10 mouse cellular contexts compared by ENCODE assay signal in the genomic region with DNA sequence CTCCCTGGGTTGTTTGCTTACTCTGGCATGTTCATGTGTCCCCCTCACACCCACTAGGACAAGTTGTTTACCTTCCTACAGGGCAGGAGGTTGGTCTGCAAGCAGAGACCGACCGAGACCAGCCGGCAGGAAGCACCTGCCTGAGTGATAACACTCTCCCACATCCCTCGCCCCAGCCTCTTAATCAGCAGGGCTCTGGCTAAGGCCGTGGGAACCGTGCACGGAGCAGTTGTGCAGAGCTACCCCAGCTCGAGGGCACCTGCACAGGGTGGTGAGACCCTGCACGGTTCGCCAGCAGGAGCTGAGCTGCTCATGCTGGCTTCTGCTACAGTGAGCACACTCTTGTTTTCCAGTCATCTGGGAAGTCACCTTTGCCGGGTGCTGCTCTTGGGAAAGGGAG. TPM values are rescaled to one million over a fixed set of nuclear protein-coding genes. Genes with fewer than 3 reads are reported as not detected.
DNase-seq lines count a peak whose midpoint lies in the region; ATAC-seq and TF ChIP-seq lines count a peak whose summit lies in the region.
"Had no signal": no experiment of that assay in that cellular context is flagged by ENCODE, and none has a peak within 500 bp of the region (broad histone marks: within the 10 kb centered on the region; RNA-seq: fewer than 3 reads in every experiment).

No protein-coding gene starts in this region.

- H3K4me2 ChIP-seq in liver, embryonic 15.5 days: 0 out of 2 replicates have a peak overlapping the region, but pooled peaks have one; percentile 35

- peaks cover 15% of the 10 kb centered on the region for H3K4me1 ChIP-seq in heart, adult 2 months (ENCODE audit: control insufficient read depth, insufficient read depth, low read length)
- H3K4me1 ChIP-seq in liver, embryonic 15.5 days (replicated peaks): peaks cover 19% of the 10 kb centered on the region

- peak; percentile 90; the same call in 1 of the 2 replicates for TF ChIP-seq EP300 in heart, adult 2 months (IDR thresholded peaks at IDR 0.05; ENCODE audit: insufficient read depth, low read depth, low read length)

- H3K9ac ChIP-seq in heart, adult 2 months (ENCODE audit: low read depth, low read length): no peak overlapping the region
- H3K9ac ChIP-seq in liver, embryonic 15.5 days: no peak overlapping the region

- no peaks in the 10 kb centered on the region for H3K79me2 ChIP-seq in heart, adult 2 months (replicated peaks; ENCODE audit: control insufficient read depth, insufficient read depth, low read length)

- WGBS in heart, adult 2 months: 52% methylated on average over 11 of the region's 11 CpGs
- 9% methylated on average over 11 of the region's 11 CpGs for WGBS in liver, embryonic 15.5 days (ENCODE audit: insufficient replicate concordance)

- peak; percentile 97 for DNase-seq in heart, adult 11 months
- DNase-seq in heart, adult 8-10 months (ENCODE audit: low spot score): no peak
- DNase-seq in heart, adult 2 months: peak; percentile 40 to 44
- DNase-seq in frontal cortex, postnatal 14 days (ENCODE audit: low spot score in 2 of 2): no peak
- DNase-seq in frontal cortex, postnatal 25 days (ENCODE audit: low spot score in 2 of 2): no peak
- DNase-seq in embryo, embryonic 10 days (ENCODE audit: low spot score): no peak
- DNase-seq: kidney, adult 18-20 months had no signal

- peak overlapping the region; percentile 56 for H3K27ac ChIP-seq in heart, adult 2 months
- H3K27ac ChIP-seq in liver, embryonic 15.5 days (replicated peaks): no peak overlapping the region; the same call in 1 of the 2 replicates

- no peaks in the 10 kb centered on the region for H3K27me3 ChIP-seq in heart, adult 2 months (ENCODE audit: control insufficient read depth, insufficient read depth, low read length)
- H3K27me3 ChIP-seq in liver, embryonic 15.5 days: no peaks in the 10 kb centered on the region

- no peak for TF ChIP-seq CTCF in heart, adult 2 months (IDR thresholded peaks at IDR 0.05)

- peak; percentile 54 for ATAC-seq in CD4-positive, CD25-positive, alpha-beta regulatory T cell, adult 4 months
- ATAC-seq in liver, embryonic 15.5 days (ENCODE audit: insufficient read depth): peak; percentile 61; the same call in 1 of the 2 replicates

- 0 out of 2 replicates have a peak, but pooled peaks have one; percentile 28 for TF ChIP-seq POLR2A in heart, adult 2 months (IDR thresholded peaks at IDR 0.05; ENCODE audit: insufficient read depth, low read depth, low read length)

- H3K9me3 ChIP-seq in liver, embryonic 15.5 days (replicated peaks): no peaks in the 10 kb centered on the region
- H3K9me3 ChIP-seq: G1E had no signal

- intact Hi-C loops in heart, adult 2 months (cut with DNase I): no loop called here

- H3K36me3 ChIP-seq in heart, adult 2 months (ENCODE audit: control insufficient read depth, insufficient read depth, low read length): peaks cover 8% of the 10 kb centered on the region
- H3K36me3 ChIP-seq in liver, embryonic 15.5 days (replicated peaks): peaks cover 69% of the 10 kb centered on the region

- no peak overlapping the region for H3K4me3 ChIP-seq in heart, adult 2 months
- H3K4me3 ChIP-seq in liver, embryonic 15.5 days (replicated peaks): no peak overlapping the region

RNA-seq across cellular contexts. Expression of gene Stat1, which starts 31.4 kb away (rescaled TPM):
- 10 to 100 TPM; 26.0 to 33.9 (median 26.9) TPM for total RNA-seq in heart, adult 8-10 months (2022)
- polyA plus RNA-seq in CD4-positive, CD25-positive, alpha-beta regulatory T cell, adult 4 months (2017; shearing (Covaris generic)): 1,000 to 10,000 TPM in 1 of 2 experiments, 100 to 1,000 TPM in 1; 971 to 1,303 TPM
- total RNA-seq in heart, adult 2 months (2021): 10 to 100 TPM; 27.7 to 30.6 TPM
- 24.1 and 29.8 TPM in 2 replicates for polyA plus RNA-seq in heart, adult 2 months (2012; rRNA removed)
- polyA plus RNA-seq in liver, embryonic 15.5 days (2015; fragmentation: Nextera tagmentation; extraction: Ambion mirVana): 24.0 and 26.0 TPM in 2 replicates

Comparison
In these comparisons a context has a peak if more than half of its experiments do, and no peak if none do; other contexts are left out.
1. DNase-seq: peak in heart, adult 11 months (single experiment) and heart, adult 2 months (2 of 2); none in heart, adult 8-10 months (single experiment), frontal cortex, postnatal 14 days (0 of 2), frontal cortex, postnatal 25 days (0 of 2) and embryo, embryonic 10 days (single experiment).
2. RNA of gene Stat1, which starts 31.4 kb away (polyA plus RNA-seq): 971 to 1,303 TPM in CD4-positive, CD25-positive, alpha-beta regulatory T cell, adult 4 months; 24.0 to 26.0 TPM in liver, embryonic 15.5 days and 24.1 to 29.8 TPM in heart, adult 2 months; every median in the first group is over 10 times any median in the second.